Mouse (Mus musculus) layer of hippocampus, adult 9-10 months (tissue): ENCODE results near the gene Lrrc18.
A peak's percentile ranks its signal among the peaks of the same experiment; 100 is the strongest.

Source experiments
- DNase-seq: peaks from one replicate; pipeline ENCODE4 v3.0.0; 2022; ENCODE audit warnings: low spot score

The Lrrc18 gene

DNA sequence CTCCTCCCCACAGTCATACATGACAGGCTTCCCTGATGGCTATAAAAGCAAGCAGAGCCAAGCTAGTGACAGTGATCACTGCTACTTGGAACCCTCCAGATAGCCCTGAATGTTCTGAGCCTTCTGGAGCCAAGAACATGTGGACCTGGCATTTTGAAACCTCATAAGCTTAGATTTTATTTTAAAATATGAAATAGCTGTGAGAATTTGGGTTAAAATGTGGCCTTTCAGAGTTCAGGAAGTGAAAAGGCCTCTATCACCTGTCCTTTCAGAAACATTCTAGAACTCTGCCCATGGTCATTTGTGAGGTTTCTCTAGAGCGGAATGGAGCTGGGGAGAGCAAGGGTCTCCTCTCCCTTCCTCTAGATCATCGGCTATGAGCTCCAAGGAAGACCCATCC is at the start of gene Lrrc18:
Gene Lrrc18, plus strand, starts transcription at position 301 of the 400 bp plus-strand sequence.
- DNase-seq: no peak

GRCm38 (mm10) chr14:32947512-32947911 is 43.7 kb upstream of the Lrrc18 start:
- peak; percentile 30 for DNase-seq

DNA sequence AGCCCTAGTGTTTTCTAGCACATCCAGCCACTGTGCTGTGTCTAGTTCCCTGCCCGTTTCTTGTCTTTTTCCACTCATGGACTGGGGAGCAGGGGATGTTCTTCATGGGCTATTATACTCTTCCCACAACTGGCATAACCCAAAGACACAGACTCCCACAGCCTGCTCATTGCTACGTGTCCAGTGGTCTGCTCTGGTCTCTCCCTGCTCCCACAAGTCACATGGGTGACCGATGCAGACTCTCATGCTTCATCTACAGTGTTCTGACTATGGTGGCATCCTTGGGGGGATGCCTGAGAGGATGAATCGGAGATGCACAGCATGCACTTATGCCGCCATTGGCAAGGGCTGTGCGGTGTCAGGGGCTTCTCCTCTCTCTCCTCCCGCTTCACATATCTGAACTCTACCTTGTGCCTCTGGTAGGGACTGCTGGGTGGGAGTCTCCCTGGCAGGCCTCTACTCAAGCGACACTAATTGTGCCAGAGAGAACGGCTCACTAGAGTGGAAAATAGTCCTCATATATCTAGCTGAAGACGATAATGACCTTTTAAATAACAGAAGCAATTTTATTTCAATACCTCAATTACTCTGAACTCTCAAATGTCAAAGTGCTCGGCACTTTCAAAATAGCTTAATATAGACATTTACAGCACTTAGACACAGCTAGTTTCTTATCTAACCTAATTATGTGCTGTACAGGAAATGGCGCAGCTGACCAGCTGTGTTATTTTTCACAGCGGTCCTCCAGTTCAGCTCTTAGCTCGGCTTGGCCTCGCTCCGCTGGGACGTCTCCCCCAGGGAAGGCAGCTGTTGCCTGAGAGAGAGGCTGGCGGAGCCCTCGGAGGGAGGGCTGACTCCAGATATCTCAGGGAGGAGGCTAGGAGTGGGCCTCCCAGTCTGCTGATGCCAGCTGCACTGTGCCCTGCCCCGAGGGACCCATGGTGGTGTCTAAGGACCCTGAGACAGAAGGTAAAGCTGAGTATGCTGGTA is 40.6 kb upstream of the Lrrc18 start:
- DNase-seq: no peak

DNA sequence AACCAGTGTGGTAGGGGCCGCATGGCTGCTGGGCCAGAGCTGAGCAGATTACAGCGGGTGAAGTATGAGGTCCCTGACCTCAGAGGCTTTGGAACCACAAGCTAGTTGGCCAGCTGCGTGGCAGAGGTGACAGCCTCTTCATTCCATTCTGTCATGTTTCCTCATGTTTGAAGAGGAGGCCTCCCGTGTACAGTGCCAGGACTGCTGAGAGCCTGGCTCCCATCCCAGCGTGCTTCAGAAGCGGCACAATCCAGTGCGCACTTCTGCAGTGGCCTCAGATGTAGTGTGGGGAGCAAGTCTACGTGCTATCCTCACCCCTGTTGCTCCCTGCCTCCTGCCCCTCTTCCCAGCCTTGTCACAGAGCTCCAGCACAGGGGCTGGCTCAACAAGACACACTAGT is 34.7 kb upstream of the Lrrc18 start:
- no peak for DNase-seq

- DNase-seq: no peak
Observed at GRCm38 (mm10) chr14:32958671-32959070, 32.5 kb upstream of the Lrrc18 start.

GRCm38 (mm10) chr14:32960481-32960880 is 30.7 kb upstream of the Lrrc18 start:
- DNase-seq: peak; percentile 52

DNA sequence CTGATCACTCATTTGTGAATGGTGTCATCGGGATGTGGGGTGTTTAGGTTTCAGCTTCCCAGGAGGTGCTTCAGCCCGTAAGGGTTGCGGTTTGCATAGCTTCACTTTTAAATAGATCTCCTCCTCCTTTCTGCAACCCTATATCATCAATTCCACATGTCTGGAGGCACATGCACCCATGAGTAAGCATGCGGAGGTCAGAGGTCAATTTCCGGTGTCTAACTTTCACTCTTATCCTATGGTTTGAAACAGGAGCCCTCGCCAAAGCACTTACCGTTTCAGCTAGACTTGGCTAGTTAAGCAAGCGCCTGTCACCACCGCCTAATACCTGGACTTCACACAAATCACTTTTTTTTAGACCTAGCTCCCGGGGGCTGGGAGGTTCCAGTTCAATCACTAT is 26.4 kb upstream of the Lrrc18 start:
- no peak for DNase-seq

GRCm38 (mm10) chr14:32970700-32971099 is 20.5 kb upstream of the Lrrc18 start:
- no peak for DNase-seq

GRCm38 (mm10) chr14:32984176-32984738 is 6.9 kb upstream of the Lrrc18 start:
- no peak for DNase-seq

DNA sequence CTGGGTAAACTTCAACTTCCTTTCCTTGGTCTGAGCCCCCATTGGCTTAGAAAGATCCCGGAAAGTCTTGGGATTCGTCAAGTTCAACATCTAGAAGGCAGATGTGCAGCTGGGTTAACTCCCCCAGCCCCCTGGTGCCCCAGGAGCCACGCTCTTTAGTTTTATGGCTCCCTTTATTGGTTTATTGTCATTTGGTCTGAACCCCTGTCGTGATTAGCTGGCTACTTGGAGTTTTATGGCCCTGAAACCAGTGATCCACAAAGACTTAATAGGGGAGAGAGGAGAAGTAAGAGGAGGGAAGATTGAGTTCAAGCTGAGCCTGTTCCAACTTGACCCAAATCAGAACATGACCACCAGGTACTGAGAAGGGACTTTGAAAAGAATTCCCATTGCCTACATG is 4.5 kb upstream of the Lrrc18 start:
- no peak for DNase-seq

GRCm38 (mm10) chr14:32994954-32995636 is 3.9 kb downstream of the Lrrc18 start:
- DNase-seq: no peak

GRCm38 (mm10) chr14:32999511-32999910 is 8.3 kb downstream of the Lrrc18 start:
- DNase-seq: no peak

DNA sequence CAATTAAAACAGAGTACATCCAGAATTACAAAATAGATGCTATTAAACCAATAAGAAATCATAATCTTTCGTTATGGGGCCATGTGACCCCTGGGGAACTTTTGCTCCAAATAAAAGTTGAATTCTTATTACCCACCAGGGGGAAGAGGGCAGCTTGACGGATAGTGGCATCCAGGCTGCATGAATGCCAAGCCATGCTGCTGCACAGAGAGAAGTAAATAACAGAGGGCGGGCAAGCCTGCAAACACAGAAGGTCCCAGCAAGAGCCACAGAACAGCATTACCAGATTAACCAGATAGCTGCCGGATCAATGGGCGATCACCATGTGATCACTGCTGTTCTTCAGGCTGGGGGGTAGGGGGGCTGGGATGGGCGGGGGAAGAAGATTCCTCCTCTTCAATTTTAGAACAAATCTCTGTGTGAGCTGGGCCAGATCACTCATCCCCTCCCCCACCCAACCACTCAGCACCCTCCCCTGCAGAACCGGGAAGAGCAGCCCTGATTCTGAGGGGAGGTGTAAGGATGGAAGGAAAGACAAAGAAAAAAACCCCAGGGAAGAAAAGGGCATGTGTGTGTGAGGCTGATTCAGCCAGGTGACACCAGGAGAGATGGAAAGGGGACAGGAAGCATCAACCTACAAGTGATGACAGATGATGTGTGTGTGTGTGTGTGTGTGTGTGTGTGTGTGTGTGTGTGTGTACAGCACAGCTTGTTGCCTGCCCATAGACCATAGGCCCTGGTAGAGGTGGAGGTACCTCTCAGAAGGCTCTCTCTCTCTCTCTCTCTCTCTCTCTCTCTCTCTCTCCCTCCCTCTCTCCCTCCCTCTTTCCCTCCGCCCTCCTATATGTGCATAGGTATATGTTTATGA is 9.2 kb downstream of the Lrrc18 start:
- no peak for DNase-seq

DNA sequence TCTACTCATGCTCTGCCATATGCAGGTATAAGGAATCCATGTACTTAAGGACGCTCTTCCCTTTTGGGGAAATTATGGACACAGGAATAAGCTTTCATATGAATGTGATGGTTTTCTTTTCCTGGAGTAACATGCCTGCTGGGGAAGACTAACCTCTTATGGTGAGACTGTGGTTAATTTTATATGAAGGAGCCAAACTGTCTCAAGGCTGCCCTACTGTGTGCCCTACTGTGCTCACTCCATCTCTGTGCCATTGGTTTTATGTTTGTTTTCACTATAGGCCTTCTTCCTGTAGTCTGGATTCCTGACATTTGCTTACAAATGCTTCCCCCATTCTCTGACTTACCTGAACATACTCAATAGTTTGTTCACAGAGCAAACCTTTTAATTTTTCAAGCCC is 13.9 kb downstream of the Lrrc18 start:
- DNase-seq: no peak

DNA sequence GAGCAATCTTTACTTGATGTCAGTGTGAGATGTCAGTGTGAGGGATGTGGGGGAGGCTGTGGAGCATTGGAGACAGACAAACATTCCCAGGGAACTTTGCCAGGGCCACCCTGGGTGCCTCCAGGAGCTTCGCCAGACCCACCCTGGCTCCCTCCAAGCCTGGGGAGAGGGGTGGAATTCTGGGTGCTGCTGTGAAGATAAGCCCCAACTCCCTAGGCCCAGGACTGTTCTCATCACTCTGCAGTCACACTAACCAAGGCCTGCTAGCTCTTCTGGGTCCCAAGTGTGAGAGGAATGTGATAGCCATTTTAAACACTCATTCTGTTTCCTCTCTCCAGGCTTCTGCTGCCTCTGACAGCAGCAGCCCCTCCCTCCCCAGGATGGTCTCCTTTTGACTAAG is 16.5 kb downstream of the Lrrc18 start:
- no peak for DNase-seq

GRCm38 (mm10) chr14:33019050-33019449 is 27.9 kb downstream of the Lrrc18 start:
- no peak for DNase-seq

- DNase-seq: no peak
Observed at GRCm38 (mm10) chr14:33019606-33020005, 28.4 kb downstream of the Lrrc18 start.

DNA sequence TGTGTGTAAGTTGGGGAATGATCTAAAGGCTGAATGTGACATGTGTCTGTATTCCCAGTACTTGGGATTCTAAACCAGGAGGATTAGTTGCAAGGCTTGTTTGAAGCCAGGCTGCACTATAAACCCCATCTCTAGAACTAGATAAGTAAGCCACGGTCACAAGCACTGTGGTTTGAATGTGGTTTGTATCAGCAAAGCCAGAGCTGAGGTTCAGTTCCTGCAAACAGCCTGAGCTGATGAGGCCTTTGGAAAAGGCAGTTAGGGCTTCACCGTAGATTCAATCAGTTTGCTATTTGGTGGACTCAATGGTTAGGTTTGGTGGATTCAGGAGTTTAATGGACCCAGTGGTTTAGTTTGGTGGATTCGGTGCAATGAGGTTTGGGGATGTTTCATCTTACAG is 39.7 kb downstream of the Lrrc18 start:
- no peak for DNase-seq

- DNase-seq: no peak
Observed at GRCm38 (mm10) chr14:33033424-33033823, 42.2 kb downstream of the Lrrc18 start.

GRCm38 (mm10) chr14:33035386-33035785 is 44.2 kb downstream of the Lrrc18 start:
- DNase-seq: no peak

- no peak for DNase-seq
Observed at GRCm38 (mm10) chr14:33036811-33037210, 45.6 kb downstream of the Lrrc18 start.

GRCm38 (mm10) chr14:33045217-33045616 is 54.0 kb downstream of the Lrrc18 start:
- no peak for DNase-seq
